Mouse (Mus musculus) heart, embryonic 10.5 days (tissue): ENCODE data around the gene Olfr1152. TPM values are rescaled to one million over a fixed set of nuclear protein-coding genes. Genes with fewer than 3 reads are reported as not detected.

Experiments used
- DNase-seq: peaks from one replicate; pipeline ENCODE4 v3.0.0-alpha.2; 2017; ENCODE audit warnings: low spot score
- H3K27ac ChIP-seq: fragments of 300-500 bp; sonication (generic); 2 replicates; pipeline ENCODE4 v1.5.1; 2016; ENCODE audit warnings: mild to moderate bottlenecking
- H3K27me3 ChIP-seq: fragments of 300-500 bp; sonication (generic); 2 replicates; pipeline ENCODE4 v1.6.1; 2016; ENCODE audit warnings: mild to moderate bottlenecking; ENCODE audit not compliant: poor library complexity, insufficient read depth, severe bottlenecking
- H3K36me3 ChIP-seq: fragments of 300-500 bp; sonication (generic); 2 replicates; pipeline ENCODE4 v1.6.1; 2016; ENCODE audit warnings: mild to moderate bottlenecking, moderate library complexity
- H3K4me1 ChIP-seq: fragments of 300-500 bp; sonication (generic); 2 replicates; pipeline ENCODE4 v1.6.1; 2016; ENCODE audit warnings: mild to moderate bottlenecking
- H3K4me3 ChIP-seq: fragments of 300-500 bp; sonication (generic); 2 replicates; pipeline ENCODE4 v1.5.1; 2016; ENCODE audit warnings: mild to moderate bottlenecking, moderate library complexity
- H3K9me3 ChIP-seq: fragments of 300-500 bp; sonication (generic); 2 replicates; pipeline ENCODE4 v1.6.1; 2016; ENCODE audit warnings: mild to moderate bottlenecking, moderate library complexity
- WGBS: fragments of 180-500 bp; shearing (Covaris S2); methylation state at CpG from one replicate; pipeline ENCODE4 v1.1.7; 2016; 5-methylcytosine and 5-hydroxymethylcytosine counted together
- polyA plus RNA-seq: library from polyadenylated mRNA; unstranded; fragments of >200 nt; fragmentation: Nextera tagmentation; extraction: Ambion mirVana; gene quantifications from 2 replicates; pipeline ENCODE4 v1.2.1, GENCODE M21; 2016

Gene Olfr1152
- not detected in 2 replicates for polyA plus RNA-seq

GRCm38 (mm10) chr2:87866192-87866591, at the start of gene Olfr1152:
Gene Olfr1152, plus strand, starts transcription at chr2:87866492.
- H3K9me3 ChIP-seq: no peaks in the 10 kb centered on the region
- H3K27me3 ChIP-seq: no peaks in the 10 kb centered on the region
- H3K4me1 ChIP-seq: no peaks in the 10 kb centered on the region
- DNase-seq: no peak
- H3K36me3 ChIP-seq: no peaks in the 10 kb centered on the region
- H3K27ac ChIP-seq: no peak within 1 kb of the TSS
- no peak within 1 kb of the TSS for H3K4me3 ChIP-seq

GRCm38 (mm10) chr2:87830233-87830632, 36.1 kb upstream of the Olfr1152 start, which contains the start of gene Olfr1148:
Gene Olfr1148, plus strand, starts transcription at chr2:87830533.
- H3K9me3 ChIP-seq: no peaks in the 10 kb centered on the region
- DNase-seq: no peak
- 78% methylated on average over 1 of the region's 1 CpGs for WGBS
- no peak within 1 kb of the TSS for H3K4me3 ChIP-seq
- no peaks in the 10 kb centered on the region for H3K27me3 ChIP-seq
- H3K36me3 ChIP-seq: no peaks in the 10 kb centered on the region
- no peak within 1 kb of the TSS for H3K27ac ChIP-seq
- no peaks in the 10 kb centered on the region for H3K4me1 ChIP-seq

GRCm38 (mm10) chr2:87843693-87844092, 22.6 kb upstream of the Olfr1152 start, which contains the start of gene Olfr1150-ps1:
Gene Olfr1150-ps1, plus strand, starts transcription at chr2:87843993.
- 83% methylated on average over 1 of the region's 1 CpGs for WGBS
- Histone ChIP-seq H3K9me3 (no peaks in the 10 kb centered on the region), H3K27ac (no peak within 1 kb of the TSS), H3K4me3 (no peak within 1 kb of the TSS), H3K27me3 (no peaks in the 10 kb centered on the region), H3K36me3 (no peaks in the 10 kb centered on the region), H3K4me1 (no peaks in the 10 kb centered on the region)
- DNase-seq: no peak

GRCm38 (mm10) chr2:87855562-87855961, 10.7 kb upstream of the Olfr1152 start, which contains the start of gene Olfr1151:
Gene Olfr1151, plus strand, starts transcription at chr2:87855862.
- DNase-seq: no peak

GRCm38 (mm10) chr2:87894662-87895061, 28.4 kb downstream of the Olfr1152 start, which contains the start of gene Olfr1153:
Gene Olfr1153, plus strand, starts transcription at chr2:87894962.
- no peaks in the 10 kb centered on the region for H3K36me3 ChIP-seq
- DNase-seq: no peak
- no peak within 1 kb of the TSS for H3K27ac ChIP-seq
- H3K27me3 ChIP-seq: no peaks in the 10 kb centered on the region
- WGBS: 72% methylated on average over 1 of the region's 1 CpGs
- H3K4me3 ChIP-seq: no peak within 1 kb of the TSS
- H3K4me1 ChIP-seq: no peaks in the 10 kb centered on the region
- no peaks in the 10 kb centered on the region for H3K9me3 ChIP-seq

More at GRCm38 (mm10) chr2:87855562-87855961, 10.7 kb upstream of the Olfr1152 start, which contains the start of gene Olfr1151:
- Histone ChIP-seq H3K27ac (no peak within 1 kb of the TSS), H3K36me3 (no peaks in the 10 kb centered on the region), H3K4me1 (no peaks in the 10 kb centered on the region), H3K4me3 (no peak within 1 kb of the TSS), H3K9me3 (no peaks in the 10 kb centered on the region), H3K27me3 (no peaks in the 10 kb centered on the region)
- 78% methylated on average over 1 of the region's 1 CpGs for WGBS

- 90% methylated on average over 1 of the region's 1 CpGs for WGBS
- Histone ChIP-seq H3K9me3 (no peaks in the 10 kb centered on the region), H3K27ac (no peak within 1 kb of the TSS), H3K4me1 (no peaks in the 10 kb centered on the region), H3K4me3 (no peak within 1 kb of the TSS), H3K36me3 (no peaks in the 10 kb centered on the region), H3K27me3 (no peaks in the 10 kb centered on the region)
- no peak for DNase-seq
Measured at GRCm38 (mm10) chr2:87905066-87905465, 38.8 kb downstream of the Olfr1152 start, which contains the start of gene Olfr1154. Gene Olfr1154, minus strand, starts transcription at chr2:87905166.

Other genes starting within 250 kb of the Olfr1152 start
- gene Olfr1131, start 239.4 kb upstream of the Olfr1152 start, polyA plus RNA-seq: not detected in 2 replicates
- gene Olfr1132, start 229.0 kb upstream of the Olfr1152 start, polyA plus RNA-seq: not detected in 2 replicates
- gene Olfr1133, start 219.1 kb upstream of the Olfr1152 start, polyA plus RNA-seq: not detected in 2 replicates
- not detected in 2 replicates for gene Olfr1134, start 208.0 kb upstream of the Olfr1152 start, polyA plus RNA-seq
- gene Olfr1135, start 192.8 kb upstream of the Olfr1152 start, polyA plus RNA-seq: not detected in 2 replicates
- gene Olfr1136, start 172.5 kb upstream of the Olfr1152 start, polyA plus RNA-seq: not detected in 2 replicates
- gene Olfr1137, start 153.3 kb upstream of the Olfr1152 start, polyA plus RNA-seq: not detected in 2 replicates
- gene Olfr1138, start 126.5 kb upstream of the Olfr1152 start, polyA plus RNA-seq: not detected in 2 replicates
- gene Olfr1140, start 122.7 kb upstream of the Olfr1152 start, polyA plus RNA-seq: not detected in 2 replicates
- gene Olfr1141, start 112.5 kb upstream of the Olfr1152 start, polyA plus RNA-seq: not detected in 2 replicates
- not detected in 2 replicates for gene Olfr152, start 87.0 kb upstream of the Olfr1152 start, polyA plus RNA-seq
- gene Olfr1143, start 65.9 kb upstream of the Olfr1152 start, polyA plus RNA-seq: not detected in 2 replicates
- not detected in 2 replicates for gene Olfr1145, start 56.7 kb upstream of the Olfr1152 start, polyA plus RNA-seq
- gene Olfr1148, start 36.0 kb upstream of the Olfr1152 start, polyA plus RNA-seq: not detected in 2 replicates
- gene Olfr1150-ps1, start 22.5 kb upstream of the Olfr1152 start, polyA plus RNA-seq: not detected in 2 replicates
- gene Olfr1151, start 10.6 kb upstream of the Olfr1152 start, polyA plus RNA-seq: not detected in 2 replicates
- not detected in 2 replicates for gene Olfr1153, start 28.5 kb downstream of the Olfr1152 start, polyA plus RNA-seq
- not detected in 2 replicates for gene Olfr1154, start 38.7 kb downstream of the Olfr1152 start, polyA plus RNA-seq
- gene Olfr1155, start 78.6 kb downstream of the Olfr1152 start, polyA plus RNA-seq: not detected in 2 replicates
- not detected in 2 replicates for gene Olfr1156, start 86.6 kb downstream of the Olfr1152 start, polyA plus RNA-seq
- gene Olfr1157, start 101.8 kb downstream of the Olfr1152 start, polyA plus RNA-seq: not detected in 2 replicates
- gene Olfr74, start 108.2 kb downstream of the Olfr1152 start, polyA plus RNA-seq: not detected in 2 replicates
- not detected in 2 replicates for gene Olfr1158, start 123.6 kb downstream of the Olfr1152 start, polyA plus RNA-seq
- gene Olfr1160, start 141.8 kb downstream of the Olfr1152 start, polyA plus RNA-seq: not detected in 2 replicates
- not detected in 2 replicates for gene Olfr1161, start 156.3 kb downstream of the Olfr1152 start, polyA plus RNA-seq
- gene Olfr73, start 171.2 kb downstream of the Olfr1152 start, polyA plus RNA-seq: not detected in 2 replicates
- not detected in 2 replicates for gene Olfr1162, start 184.6 kb downstream of the Olfr1152 start, polyA plus RNA-seq
- not detected in 2 replicates for gene Olfr1163, start 205.3 kb downstream of the Olfr1152 start, polyA plus RNA-seq
- not detected in 2 replicates for gene Olfr1164, start 227.5 kb downstream of the Olfr1152 start, polyA plus RNA-seq